Mouse (Mus musculus) ES-CJ7 (cell line): ENCODE results near the gene Ccnb2.

Experiments
- DNase-seq: peaks from one replicate; pipeline ENCODE4 v3.0.0; 2011; ENCODE audit warnings: low read depth, low spot score

The Ccnb2 gene

GRCm38 (mm10) chr9:70384494-70384893 is 36.9 kb downstream of the Ccnb2 start:
- no peak for DNase-seq

- DNase-seq: no peak
Observed at GRCm38 (mm10) chr9:70383750-70384149, 37.6 kb downstream of the Ccnb2 start.

- DNase-seq: no peak
Observed at GRCm38 (mm10) chr9:70382091-70382490, 39.3 kb downstream of the Ccnb2 start.

- no peak for DNase-seq
Observed at GRCm38 (mm10) chr9:70379502-70380467, 41.6 kb downstream of the Ccnb2 start.

- no peak for DNase-seq
Observed at GRCm38 (mm10) chr9:70371638-70372037, 49.7 kb downstream of the Ccnb2 start.

GRCm38 (mm10) chr9:70366898-70367297 is 54.4 kb downstream of the Ccnb2 start:
- no peak for DNase-seq

GRCm38 (mm10) chr9:70365915-70366314 is 55.4 kb downstream of the Ccnb2 start:
- no peak for DNase-seq

- no peak for DNase-seq
Observed at GRCm38 (mm10) chr9:70364741-70365140, 56.6 kb downstream of the Ccnb2 start.

GRCm38 (mm10) chr9:70359402-70360131 is 61.8 kb downstream of the Ccnb2 start:
- no peak for DNase-seq
